Mouse (Mus musculus): Measurements from ENCODE around the gene Armc12.

- TF ChIP-seq POLR2A (IDR thresholded peaks at IDR 0.05; ENCODE audit: insufficient read depth, low read length): no peak
- TF ChIP-seq CTCF (IDR thresholded peaks at IDR 0.05; ENCODE audit: low read depth, low read length): no peak
- no peak for TF ChIP-seq EP300 (IDR thresholded peaks at IDR 0.05; ENCODE audit: insufficient read depth, low read depth, low read length)
Observed at GRCm38 (mm10) chr17:28524831-28525430, 5.7 kb upstream of the Armc12 start.
